Mouse (Mus musculus): ENCODE data around the gene Trim44. TPM values are rescaled to one million over a fixed set of nuclear protein-coding genes. Genes with fewer than 3 reads are reported as not detected.

Trim44 gene
- total RNA-seq (2021) = 10 to 100 TPM; 14.8 to 17.7 TPM
- long read RNA-seq, experiment 1, partial matches to known transcripts = 1 of 36 reads
- long read RNA-seq, experiment 1, other reads (novel, unspliced or antisense) = 35 of 36 reads
- long read RNA-seq, experiment 2, full-length matches to known transcripts = 1 of 29 reads
- long read RNA-seq, experiment 2, partial matches to known transcripts = 1 of 29 reads
- long read RNA-seq, experiment 2, other reads (novel, unspliced or antisense) = 27 of 29 reads

DNA sequence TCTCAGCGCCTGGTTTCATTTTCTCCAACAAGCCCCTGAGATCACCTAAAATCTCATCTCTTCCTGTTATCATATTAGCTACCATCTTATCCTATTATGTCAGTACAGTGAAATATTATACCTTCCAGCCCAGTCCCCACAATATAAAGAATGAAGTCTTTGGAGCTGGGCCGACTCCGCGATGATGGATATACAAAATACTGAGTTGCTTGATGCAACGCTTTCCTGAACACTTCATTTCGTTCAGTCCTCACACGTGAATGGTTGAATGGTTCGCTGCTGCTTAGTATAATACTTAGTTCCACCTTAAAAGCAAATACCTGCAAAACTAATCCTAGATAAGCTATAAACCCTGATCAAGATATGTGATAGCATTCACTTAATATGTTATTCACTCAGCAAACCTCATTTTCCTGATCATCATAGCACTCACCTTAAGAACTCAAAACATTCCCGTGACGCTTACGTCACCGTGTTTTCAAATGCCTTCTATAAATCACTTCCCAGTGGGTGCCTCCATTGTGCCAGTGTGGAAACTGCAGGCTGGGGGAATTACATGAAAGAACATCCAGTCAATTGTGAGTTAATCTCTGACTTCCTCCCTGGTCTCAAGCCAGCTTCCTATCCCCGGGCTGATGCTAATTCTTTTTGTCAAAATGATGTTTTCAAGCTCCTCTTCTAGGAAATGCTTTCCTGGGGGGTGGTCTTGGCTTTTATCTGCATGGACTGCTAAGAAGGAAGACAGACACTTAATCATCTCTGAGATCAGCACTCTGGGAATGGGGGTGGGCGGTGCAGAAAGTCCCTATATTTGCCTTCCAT lies at the start of gene Trim44:
TSS of gene Trim44 (minus strand) at position 466 of the 822 bp plus-strand sequence.
- no peak for DNase-seq (ENCODE audit: low spot score)

DNA sequence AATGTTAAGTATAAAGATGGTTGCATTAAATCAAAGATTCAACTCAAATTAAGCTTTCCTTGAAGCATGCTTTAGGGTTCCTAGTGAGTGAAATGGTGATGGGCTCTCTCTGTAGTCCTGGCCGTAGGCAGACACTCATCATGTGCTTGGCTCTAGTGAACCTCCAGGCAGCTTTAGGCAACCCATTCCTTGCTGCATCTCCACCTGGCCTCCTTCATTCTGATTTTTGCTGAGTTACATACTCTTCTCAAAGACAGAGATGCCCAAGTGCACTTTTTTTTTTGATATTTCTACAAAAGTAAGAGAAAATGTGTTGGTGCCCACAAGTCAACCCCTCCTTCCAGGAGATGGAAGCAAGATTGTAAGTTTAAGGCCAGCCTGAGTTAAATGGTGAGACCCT lies 47.5 kb upstream of the Trim44 start:
- DNase-seq (ENCODE audit: low spot score) = no peak

DNA sequence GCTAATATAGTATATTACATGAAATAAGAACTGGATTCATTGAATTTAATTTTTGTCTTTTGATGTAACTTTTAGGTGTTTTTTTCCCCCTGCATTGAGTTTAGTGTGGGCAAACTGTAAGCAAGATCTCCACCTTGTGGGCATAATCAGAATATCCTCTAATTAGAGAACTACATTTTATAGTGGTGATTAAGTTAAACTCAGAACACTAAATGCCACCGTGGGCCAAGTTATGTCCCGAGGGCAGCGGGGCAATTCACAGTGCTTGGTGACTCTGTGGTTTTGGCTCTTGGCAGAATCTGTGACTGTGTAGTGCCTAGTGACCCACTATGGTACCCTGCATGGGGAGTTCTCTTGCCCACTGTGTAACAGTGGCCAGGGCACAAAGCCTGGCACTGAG lies 45.8 kb upstream of the Trim44 start:
- peak; percentile 12 for DNase-seq (ENCODE audit: low spot score)

DNA sequence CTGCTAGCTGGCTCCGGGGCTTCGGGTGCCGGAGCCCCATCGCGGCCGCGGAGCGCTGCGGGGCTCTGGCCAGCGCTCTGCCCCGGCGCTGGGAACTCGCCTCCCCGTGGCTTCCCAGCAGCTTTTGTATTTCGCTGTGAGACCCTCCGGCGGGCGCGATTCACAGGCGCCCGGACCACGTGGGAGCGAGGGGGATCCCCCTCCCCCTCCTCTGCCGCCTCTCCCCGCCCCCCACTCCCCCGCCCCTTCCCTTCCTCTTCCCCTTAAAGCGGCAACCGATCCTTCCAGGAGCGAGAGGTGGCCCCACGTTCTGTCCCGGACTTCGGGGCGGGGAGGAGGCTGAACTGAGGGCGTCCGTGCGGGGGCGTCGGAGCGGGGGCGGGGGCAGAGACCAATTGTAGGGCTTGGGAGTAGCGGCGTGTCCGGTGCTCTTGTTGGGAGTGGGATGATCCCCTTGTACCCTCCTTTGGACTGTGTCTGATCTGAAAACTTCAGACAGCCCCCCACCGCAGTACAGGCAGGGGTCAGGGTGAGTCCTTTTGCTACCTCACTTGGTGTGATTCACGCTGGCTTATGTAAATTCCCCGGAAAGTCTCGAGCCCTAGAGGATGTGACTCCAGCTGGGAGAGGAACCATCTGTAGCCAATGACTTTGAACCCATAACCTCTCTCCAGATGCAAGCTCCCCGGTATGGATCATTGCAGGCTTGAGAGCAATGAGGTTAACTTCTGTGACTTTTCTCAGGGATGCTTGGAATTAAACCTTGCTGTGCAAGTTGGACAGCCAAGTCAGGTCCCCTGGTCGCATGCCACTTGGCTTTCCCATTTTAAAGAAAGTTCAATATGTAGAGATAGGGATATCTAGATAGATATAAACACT lies 44.3 kb upstream of the Trim44 start, which contains the start of gene Fjx1:
TSS of gene Fjx1 (minus strand) at position 829 of the 879 bp plus-strand sequence.
- DNase-seq (ENCODE audit: low spot score) = peak; percentile 17

DNA sequence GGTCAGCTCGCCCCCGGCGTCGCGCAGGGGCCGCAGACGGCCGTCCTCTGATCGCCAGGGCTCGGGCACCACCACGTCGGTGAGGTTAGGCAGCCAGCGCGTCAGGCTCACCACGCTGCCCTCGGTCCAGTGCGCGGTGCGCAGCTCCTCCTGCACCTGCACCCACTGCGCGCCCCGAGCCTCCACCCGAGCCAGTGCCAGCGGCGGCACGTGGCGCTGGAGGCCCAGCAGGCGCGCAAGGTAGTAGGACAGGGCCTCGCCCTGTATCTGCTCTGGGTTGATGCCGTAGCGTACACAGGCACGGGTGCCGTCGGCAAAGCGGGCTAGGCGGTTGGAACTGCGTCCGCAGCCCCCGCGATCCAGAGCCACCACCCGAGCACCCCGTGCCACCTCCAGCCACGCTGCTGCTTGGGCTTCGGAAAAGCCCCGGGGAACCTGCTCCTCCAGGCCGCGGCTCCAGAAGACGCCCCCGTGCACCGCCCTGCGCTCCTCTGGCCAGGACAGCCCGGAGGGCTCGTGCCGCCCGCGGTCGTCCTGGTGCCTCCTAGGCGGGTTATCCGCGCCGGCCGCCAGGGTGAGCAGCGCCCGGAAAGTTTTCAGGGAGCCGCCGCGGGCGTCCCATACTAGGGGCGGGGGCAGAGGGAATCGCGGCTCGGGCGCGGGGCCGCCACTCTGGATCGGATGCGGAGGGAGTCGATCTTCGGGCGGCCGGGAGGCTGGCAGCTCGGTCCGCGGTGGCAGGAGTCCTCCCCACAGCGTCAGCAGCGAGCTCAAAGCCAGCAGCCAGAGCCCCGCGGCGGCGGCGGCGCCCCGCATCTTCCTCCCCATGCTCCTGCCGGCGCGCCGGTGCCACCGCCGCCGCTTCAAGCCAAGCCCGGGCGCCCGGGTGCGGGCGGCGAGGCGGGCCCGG lies 43.4 kb upstream of the Trim44 start:
- DNase-seq (ENCODE audit: low spot score) = peak; percentile 16

DNA sequence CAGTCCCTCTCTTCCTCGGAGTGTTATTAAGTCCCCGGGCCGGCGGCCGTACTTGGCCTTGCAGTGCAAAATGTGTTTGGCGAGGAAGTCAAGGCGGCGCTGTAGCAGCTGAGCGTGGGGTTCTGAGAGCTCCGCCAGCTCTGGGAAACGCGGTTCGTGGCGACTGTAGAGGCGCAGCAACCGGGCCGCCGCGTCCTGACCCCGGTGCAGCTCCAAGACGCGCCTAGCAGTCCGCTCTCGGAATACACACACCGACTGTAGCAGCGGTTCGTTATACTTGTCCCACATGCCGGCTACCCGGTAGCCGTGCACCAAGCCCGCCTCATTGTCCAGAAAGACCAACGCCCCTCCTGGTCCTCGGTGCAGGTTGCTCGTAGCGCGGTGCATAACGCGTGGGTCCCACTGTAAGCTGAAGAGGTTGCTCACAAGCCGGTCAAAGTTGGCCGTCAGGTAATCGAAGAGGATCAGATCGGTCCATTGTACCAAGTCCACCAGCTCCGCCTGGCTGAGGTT lies 42.7 kb upstream of the Trim44 start:
- peak; percentile 47 for DNase-seq (ENCODE audit: low spot score)

DNA sequence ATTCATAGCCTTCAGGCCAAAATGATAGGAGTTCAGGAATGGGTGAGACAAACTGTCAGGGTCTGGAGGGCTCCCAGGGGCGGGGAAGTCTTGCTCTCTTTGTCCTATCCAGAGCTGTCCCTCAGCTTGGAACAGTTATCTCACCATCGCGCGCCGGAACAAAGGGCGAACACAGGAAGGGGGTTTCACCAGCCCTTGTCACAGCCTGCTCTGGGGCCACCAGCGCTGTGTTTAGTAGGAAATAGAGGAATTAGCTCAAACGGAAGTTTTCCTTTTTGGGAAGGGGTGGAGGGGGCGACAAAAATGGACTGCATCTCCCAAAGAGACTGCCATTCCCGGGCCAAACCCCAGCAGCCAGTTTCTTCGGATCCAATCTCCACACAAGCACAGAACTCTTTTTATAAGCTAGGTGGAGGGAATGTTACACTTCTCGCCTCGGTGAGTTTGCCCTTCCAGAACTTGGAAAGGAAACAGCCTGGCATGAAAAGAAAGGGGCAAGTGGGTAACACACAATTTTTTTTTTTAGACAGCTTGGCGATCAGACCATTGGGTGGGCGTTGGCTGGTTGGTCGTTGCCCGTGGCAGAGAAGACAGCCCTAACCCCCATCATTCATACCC lies 42.1 kb upstream of the Trim44 start:
- peak; percentile 5 for DNase-seq (ENCODE audit: low spot score)

DNA sequence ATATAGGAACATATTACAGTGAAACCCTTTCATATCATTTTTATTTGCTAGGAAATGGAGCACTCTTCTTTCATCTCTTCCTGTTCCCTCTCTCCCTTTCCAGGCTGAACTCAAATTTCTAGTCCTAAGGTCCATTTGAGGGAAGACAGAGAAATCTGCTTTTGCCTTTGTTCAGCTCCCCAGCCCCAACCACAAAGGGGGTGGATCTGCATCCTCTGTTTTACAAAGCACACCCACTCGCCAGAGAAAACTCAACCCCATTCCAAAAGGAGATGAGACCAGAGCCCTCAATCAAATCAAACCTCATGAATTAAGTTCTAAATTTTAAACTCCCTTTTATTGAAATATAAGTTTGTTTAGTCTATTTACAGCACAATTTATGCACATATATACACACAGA lies 41.4 kb upstream of the Trim44 start:
- no peak for DNase-seq (ENCODE audit: low spot score)

- no peak for DNase-seq (ENCODE audit: low spot score)
Measured at GRCm38 (mm10) chr2:102447831-102448230, 40.2 kb upstream of the Trim44 start.

- no peak for DNase-seq (ENCODE audit: low spot score)
Measured at GRCm38 (mm10) chr2:102446851-102447250, 39.2 kb upstream of the Trim44 start.

DNA sequence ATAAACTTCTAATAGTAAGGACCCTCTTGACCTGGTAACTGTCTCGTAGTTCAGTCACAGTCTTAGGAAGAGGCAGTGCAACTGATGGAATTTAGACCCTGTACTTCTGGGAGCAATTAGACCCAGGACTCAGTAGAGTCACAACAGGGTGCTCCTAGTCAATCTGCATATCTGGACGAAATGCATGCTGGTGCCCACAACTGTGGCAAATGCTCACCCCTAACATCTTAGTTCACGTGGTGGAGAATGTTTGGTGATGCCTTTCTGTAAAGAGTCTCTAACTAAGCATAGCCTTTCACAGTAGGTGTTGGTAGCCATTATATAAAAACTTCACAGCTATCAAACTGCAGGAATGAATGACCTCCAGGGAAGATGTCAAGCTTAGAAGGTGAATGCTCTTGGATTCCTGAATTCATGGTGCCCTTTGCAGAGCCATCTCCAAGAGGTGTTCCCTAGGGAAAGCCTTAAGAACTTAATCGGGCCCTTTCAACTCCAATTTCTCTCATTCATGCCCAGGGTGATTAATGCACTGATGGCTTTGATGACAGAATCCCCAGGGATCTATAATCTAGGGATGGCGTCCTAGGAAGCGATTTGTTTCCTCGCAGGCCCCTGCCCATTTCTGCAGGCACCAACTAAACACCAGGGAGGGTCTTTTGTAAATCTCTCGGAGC lies 29.9 kb upstream of the Trim44 start:
- no peak for DNase-seq (ENCODE audit: low spot score)

DNA sequence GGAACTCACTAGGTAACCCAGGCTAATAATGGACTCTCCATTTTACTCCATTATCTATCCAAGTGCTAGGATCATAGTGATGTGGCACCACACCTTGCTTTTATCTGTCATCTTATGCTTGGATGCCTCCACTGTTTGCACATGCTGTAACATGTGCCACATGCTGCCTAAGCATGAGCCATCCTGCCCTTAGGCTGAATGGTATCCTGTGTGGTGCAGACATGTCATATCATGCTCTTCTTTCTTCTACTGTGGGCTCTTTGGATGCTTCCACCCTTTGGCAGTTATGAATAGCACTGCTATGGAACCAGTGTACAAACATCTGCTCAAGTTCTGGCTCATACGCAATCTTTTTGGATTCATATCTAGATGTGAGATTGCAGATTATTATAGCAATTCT lies 26.3 kb upstream of the Trim44 start:
- DNase-seq (ENCODE audit: low spot score) = no peak

- no peak for DNase-seq (ENCODE audit: low spot score)
Measured at GRCm38 (mm10) chr2:102431084-102431483, 23.5 kb upstream of the Trim44 start.

GRCm38 (mm10) chr2:102427974-102428373 lies 20.3 kb upstream of the Trim44 start:
- no peak for DNase-seq (ENCODE audit: low spot score)

DNA sequence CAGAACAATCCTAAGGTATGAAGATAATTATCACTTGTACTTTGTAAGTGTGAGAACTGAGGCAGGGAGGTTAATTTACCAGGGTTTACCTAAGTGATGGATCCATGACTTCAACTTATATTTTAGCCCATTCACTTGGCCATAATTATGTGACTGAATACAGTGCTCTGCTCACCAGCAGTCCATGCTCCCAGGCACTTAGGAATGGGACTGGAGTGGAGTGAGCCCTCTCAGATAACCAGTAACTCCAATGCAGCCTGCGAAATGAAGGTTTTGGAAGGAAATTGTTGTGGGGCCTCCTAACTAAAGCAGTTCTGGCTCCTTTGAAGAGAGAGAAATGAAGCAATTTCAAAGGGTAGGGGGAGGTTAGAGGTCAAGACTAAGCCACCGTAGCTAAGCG lies 18.8 kb upstream of the Trim44 start:
- DNase-seq (ENCODE audit: low spot score) = no peak

GRCm38 (mm10) chr2:102416149-102416743 lies 8.6 kb upstream of the Trim44 start:
- DNase-seq (ENCODE audit: low spot score) = no peak

DNA sequence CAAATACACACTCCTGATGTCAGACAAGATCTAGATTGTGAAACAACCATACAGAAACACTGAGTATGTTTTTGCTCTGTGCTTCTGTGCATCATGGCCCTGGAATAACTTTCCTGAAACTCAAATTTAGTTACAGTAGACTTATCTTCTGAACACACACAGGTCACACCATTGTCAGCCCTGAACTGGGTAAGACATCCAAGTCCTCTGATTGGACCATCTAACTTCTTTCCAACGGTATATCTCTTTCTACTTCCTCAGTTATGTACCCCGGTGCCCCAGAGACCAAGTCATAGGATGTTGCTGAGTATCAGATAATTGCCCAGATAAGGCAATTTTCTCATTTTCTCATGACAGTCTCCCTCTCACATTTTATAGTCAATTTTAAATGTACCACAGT lies 5.1 kb upstream of the Trim44 start:
- DNase-seq (ENCODE audit: low spot score) = no peak

DNA sequence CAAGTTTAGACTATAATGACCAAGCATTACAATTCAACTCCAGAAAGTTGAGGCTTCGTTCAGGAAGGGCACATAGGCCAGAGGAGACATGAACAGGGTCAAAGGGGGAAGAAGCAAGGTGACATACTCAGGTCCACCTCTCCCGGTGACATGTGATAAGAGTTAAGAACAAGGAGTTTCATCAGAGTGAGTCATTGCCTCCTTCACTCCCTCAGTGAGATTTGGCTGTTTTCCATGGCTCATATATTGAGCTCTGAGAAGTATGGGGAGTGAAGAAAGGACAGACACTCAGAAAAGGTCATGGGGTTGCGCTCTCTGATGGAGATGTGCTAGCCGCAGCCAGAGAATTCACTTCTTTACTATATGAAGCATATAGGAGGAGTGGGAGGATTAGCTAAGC lies 3.0 kb upstream of the Trim44 start:
- no peak for DNase-seq (ENCODE audit: low spot score)

GRCm38 (mm10) chr2:102409741-102410140 lies 2.1 kb upstream of the Trim44 start:
- DNase-seq (ENCODE audit: low spot score) = no peak

Data from gastrocnemius, adult 18-20 months (tissue).